Mouse (Mus musculus) CD4-positive naive resting alpha-beta T cell, adult 76 days (primary cell): ENCODE data around the gene Dnaic2. TPM values are rescaled to one million over a fixed set of nuclear protein-coding genes. Genes with fewer than 3 reads are reported as not detected.

Source experiments
- total RNA-seq: library from RNA; stranded (reverse); gene quantifications from one replicate; pipeline ENCODE4 v1.2.4, GENCODE M21; 2023

Dnaic2 gene
- total RNA-seq, result not detected

GRCm38 (mm10) chr11:114726965-114727825 lies at the start of gene Dnaic2:
TSS of gene Dnaic2 (plus strand) at chr11:114727408.

GRCm38 (mm10) chr11:114764820-114765818 lies 37.9 kb downstream of the Dnaic2 start, which contains the start of gene Kif19a:
TSS of gene Kif19a (plus strand) at chr11:114765388.

GRCm38 (mm10) chr11:114795848-114796322 lies 68.7 kb downstream of the Dnaic2 start, which contains the start of gene Btbd17:
TSS of gene Btbd17 (minus strand) at chr11:114795945.

GRCm38 (mm10) chr11:114798624-114799023 lies 71.4 kb downstream of the Dnaic2 start, which contains the start of gene Gpr142:
TSS of gene Gpr142 (plus strand) at chr11:114798924.

Other genes starting within 250 kb of the Dnaic2 start
- gene Rpl38, start 58.9 kb upstream of the Dnaic2 start, total RNA-seq, result 2,574 TPM
- 1.1 TPM for gene Ttyh2, start 52.0 kb upstream of the Dnaic2 start, total RNA-seq
- 2.1 TPM for gene Kif19a, start 38.0 kb downstream of the Dnaic2 start, total RNA-seq
- gene Btbd17, start 68.5 kb downstream of the Dnaic2 start, total RNA-seq, result not detected
- gene Gpr142, start 71.5 kb downstream of the Dnaic2 start, total RNA-seq, result not detected
- gene Gprc5c, start 123.7 kb downstream of the Dnaic2 start, total RNA-seq, result 0.79 TPM
- 2.3 TPM for gene Cd300a, start 162.6 kb downstream of the Dnaic2 start, total RNA-seq
- gene Cd300lb, start 207.0 kb downstream of the Dnaic2 start, total RNA-seq, result 0.82 TPM
- gene Cd300c, start 241.7 kb downstream of the Dnaic2 start, total RNA-seq, result not detected